Mouse (Mus musculus) embryonic facial prominence, embryonic 13.5 days (tissue): Measurements from ENCODE around the gene Fmn2. TPM values are rescaled to one million over a fixed set of nuclear protein-coding genes. Genes with fewer than 3 reads are reported as not detected.

ENCODE experiments used
- ATAC-seq: fragments of 200-750 bp; cut with Nextera tagmentation; 2 replicates; pipeline ENCODE4 v1.8.0; 2017; ENCODE audit warnings: low read depth; ENCODE audit not compliant: insufficient number of reproducible peaks, insufficient read depth, low FRiP score, low TSS enrichment
- H3K27ac ChIP-seq: fragments of 300-500 bp; sonication (generic); 2 replicates; pipeline ENCODE4 v1.5.1; 2015; ENCODE audit warnings: moderate library complexity, mild to moderate bottlenecking, inconsistent platforms
- H3K27me3 ChIP-seq: fragments of 300-500 bp; sonication (generic); 2 replicates; pipeline ENCODE4 v1.6.1; 2015; ENCODE audit warnings: mild to moderate bottlenecking, inconsistent platforms
- H3K36me3 ChIP-seq: fragments of 300-500 bp; sonication (generic); 2 replicates; pipeline ENCODE4 v1.6.1; 2015; ENCODE audit warnings: mild to moderate bottlenecking, inconsistent platforms
- H3K4me1 ChIP-seq: fragments of 300-500 bp; sonication (generic); 2 replicates; pipeline ENCODE4 v1.6.1; 2015; ENCODE audit warnings: inconsistent platforms
- H3K4me2 ChIP-seq: fragments of 300-500 bp; sonication (generic); 2 replicates; pipeline ENCODE4 v1.6.1; 2015; ENCODE audit warnings: moderate library complexity, mild to moderate bottlenecking, inconsistent platforms
- H3K4me3 ChIP-seq: fragments of 300-500 bp; sonication (generic); 2 replicates; pipeline ENCODE4 v1.5.1; 2015; ENCODE audit warnings: mild to moderate bottlenecking, inconsistent platforms
- H3K9ac ChIP-seq: fragments of 300-500 bp; sonication (generic); 2 replicates; pipeline ENCODE4 v1.6.1; 2015; ENCODE audit warnings: mild to moderate bottlenecking, inconsistent platforms
- H3K9me3 ChIP-seq: fragments of 300-500 bp; sonication (generic); 2 replicates; pipeline ENCODE4 v1.6.1; 2016; ENCODE audit warnings: inconsistent platforms
- WGBS: fragments of 180-500 bp; shearing (Covaris S2); methylation state at CpG from one replicate; pipeline ENCODE4 v1.1.7; 2015; ENCODE audit warnings: mixed read lengths; 5-methylcytosine and 5-hydroxymethylcytosine counted together
- polyA plus RNA-seq: library from polyadenylated mRNA; unstranded; fragments of >200 nt; fragmentation: Nextera tagmentation; extraction: Ambion mirVana; gene quantifications from 2 replicates; pipeline ENCODE4 v1.2.1, GENCODE M21; 2015

Gene Fmn2
- polyA plus RNA-seq, 1 experiment from 2014 or later: 3.2 TPM

DNA sequence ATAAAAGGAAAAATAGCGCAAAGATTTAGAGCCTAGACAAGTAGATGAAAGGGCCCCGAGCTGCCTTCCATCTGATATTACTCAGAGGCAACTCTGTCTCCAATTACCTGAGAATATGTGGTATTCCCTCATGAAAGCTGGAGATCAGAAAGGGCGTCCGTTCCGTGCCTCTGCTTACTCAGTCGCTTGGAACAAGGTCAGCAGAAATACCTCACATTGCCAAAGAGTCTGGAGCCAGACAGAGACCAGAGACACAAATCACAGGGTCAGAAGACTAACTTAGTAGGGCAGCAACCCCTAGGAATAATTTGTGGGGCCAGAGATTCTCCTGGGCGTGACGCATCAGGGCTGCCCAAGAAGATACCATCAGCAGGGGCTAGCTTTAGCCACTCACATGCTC, 237.3 kb downstream of the Fmn2 start:
- no peaks in the 10 kb centered on the region for H3K9me3 ChIP-seq
- WGBS: 44% methylated on average over 8 of the region's 8 CpGs
- H3K4me1 ChIP-seq: peaks cover 5% of the 10 kb centered on the region; the same call in 1 of the 2 replicates
- H3K27ac ChIP-seq: no peak overlapping the region
- H3K4me2 ChIP-seq: no peak overlapping the region
- H3K36me3 ChIP-seq: no peaks in the 10 kb centered on the region
- no peak for ATAC-seq
- no peaks in the 10 kb centered on the region for H3K27me3 ChIP-seq
- no peak overlapping the region for H3K9ac ChIP-seq
- no peak overlapping the region for H3K4me3 ChIP-seq

DNA sequence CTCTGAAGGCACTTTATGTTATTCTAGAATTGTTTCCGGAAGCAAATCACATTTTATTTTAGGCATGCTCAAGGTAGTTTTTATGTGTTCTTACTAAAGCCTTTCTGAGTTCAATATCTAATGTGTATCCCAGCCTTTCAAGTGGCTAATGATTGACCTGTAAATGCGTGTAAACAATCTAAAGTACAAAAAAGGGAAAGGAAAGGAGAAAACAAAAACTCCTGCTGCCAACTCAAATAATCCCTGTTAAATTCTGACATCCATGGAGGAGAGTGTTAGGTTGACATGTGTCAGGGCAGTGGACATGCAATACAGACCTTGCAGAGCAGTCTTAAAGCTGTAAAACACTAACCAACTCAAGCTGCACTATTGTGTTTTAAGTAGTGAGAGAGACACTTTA, 241.0 kb downstream of the Fmn2 start:
- Histone ChIP-seq H3K27ac (no peak overlapping the region), H3K4me3 (no peak overlapping the region), H3K4me1 (peaks cover 5% of the 10 kb centered on the region; the same call in 1 of the 2 replicates), H3K27me3 (no peaks in the 10 kb centered on the region), H3K9me3 (no peaks in the 10 kb centered on the region), H3K4me2 (no peak overlapping the region), H3K9ac (no peak overlapping the region), H3K36me3 (no peaks in the 10 kb centered on the region)
- ATAC-seq: no peak
- WGBS: 66% methylated on average over 2 of the region's 2 CpGs

DNA sequence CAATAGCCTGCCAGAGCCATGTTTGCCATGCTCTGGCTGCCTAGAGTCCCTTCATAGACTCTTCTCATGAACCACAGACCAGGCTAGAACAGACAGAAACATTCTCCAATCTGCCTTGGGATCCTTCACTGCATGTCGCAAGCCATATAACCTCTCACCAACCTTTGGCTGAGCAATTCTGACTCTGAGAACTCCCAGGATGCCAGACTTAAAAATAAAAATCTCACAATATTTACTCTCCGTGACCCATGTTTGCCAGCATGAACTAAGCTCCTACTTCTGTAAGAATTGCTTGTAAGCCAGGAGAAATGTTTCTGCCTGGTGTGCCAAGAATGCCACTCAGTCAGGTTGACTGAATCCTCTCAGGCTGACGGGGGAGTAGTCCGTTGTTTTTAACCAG, 246.9 kb downstream of the Fmn2 start:
- no peaks in the 10 kb centered on the region for H3K27me3 ChIP-seq
- H3K27ac ChIP-seq: no peak overlapping the region
- no peaks in the 10 kb centered on the region for H3K36me3 ChIP-seq
- no peaks in the 10 kb centered on the region for H3K9me3 ChIP-seq
- no peak for ATAC-seq
- WGBS: 84% methylated on average over 4 of the region's 4 CpGs
- no peak overlapping the region for H3K4me2 ChIP-seq
- no peaks in the 10 kb centered on the region for H3K4me1 ChIP-seq
- no peak overlapping the region for H3K9ac ChIP-seq
- no peak overlapping the region for H3K4me3 ChIP-seq

DNA sequence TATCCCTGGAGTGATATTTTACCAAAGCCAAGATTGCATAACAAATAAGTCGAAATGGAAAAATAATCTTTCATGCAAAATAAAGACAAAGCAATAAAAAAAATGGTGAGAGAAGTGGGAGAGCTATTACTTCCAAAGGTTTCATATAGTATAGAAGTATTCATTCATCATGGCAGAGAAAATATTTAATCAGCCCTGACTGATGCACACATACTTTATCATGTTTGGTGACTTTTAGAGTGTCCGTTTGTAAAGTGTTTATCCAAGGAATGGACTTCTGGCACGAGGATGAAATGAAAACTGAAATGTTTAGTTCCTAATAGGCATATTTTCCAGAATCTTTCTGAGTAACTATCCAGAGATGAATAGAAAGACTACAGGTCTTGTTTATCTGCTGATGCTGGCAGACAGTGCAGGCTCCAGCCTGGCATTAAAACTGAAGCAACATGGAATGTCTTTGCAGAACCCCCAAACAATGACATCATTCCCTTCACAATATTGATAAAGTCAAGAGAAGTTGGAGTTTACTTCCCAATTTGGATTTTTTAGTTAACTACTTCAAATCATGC, 249.4 kb downstream of the Fmn2 start:
- Histone ChIP-seq H3K36me3 (no peaks in the 10 kb centered on the region), H3K9ac (no peak overlapping the region), H3K4me1 (no peaks in the 10 kb centered on the region), H3K9me3 (no peaks in the 10 kb centered on the region), H3K27me3 (no peaks in the 10 kb centered on the region), H3K27ac (no peak overlapping the region), H3K4me3 (no peak overlapping the region), H3K4me2 (no peak overlapping the region)
- WGBS: 81% methylated on average over 3 of the region's 3 CpGs
- no peak for ATAC-seq

DNA sequence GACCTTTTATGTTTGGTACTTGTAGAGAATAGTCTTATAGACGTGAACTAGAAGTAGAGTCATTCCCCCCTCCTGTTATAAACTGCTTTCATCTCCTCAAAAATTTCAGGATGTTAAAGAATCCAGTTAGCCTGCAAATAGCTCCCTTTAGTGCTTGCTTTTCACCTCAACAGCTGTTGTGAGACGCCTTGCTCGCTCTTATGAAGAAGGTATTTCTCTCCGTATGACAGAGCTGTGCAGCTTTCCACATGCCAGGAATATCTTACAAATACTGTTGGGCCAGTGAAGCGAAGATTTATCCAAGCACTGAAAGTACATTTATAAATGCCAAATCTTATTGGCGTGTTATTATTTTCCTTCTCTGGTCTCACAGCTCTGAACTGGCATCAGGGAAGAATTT, 257.7 kb downstream of the Fmn2 start:
- Histone ChIP-seq H3K9me3 (0 out of 2 replicates have a peak, but pooled peaks cover 3% of the 10 kb centered on the region), H3K9ac (no peak overlapping the region), H3K4me3 (no peak overlapping the region), H3K4me1 (no peaks in the 10 kb centered on the region), H3K27me3 (no peaks in the 10 kb centered on the region), H3K4me2 (no peak overlapping the region), H3K27ac (no peak overlapping the region), H3K36me3 (no peaks in the 10 kb centered on the region)
- 87% methylated on average over 6 of the region's 6 CpGs for WGBS
- no peak for ATAC-seq

DNA sequence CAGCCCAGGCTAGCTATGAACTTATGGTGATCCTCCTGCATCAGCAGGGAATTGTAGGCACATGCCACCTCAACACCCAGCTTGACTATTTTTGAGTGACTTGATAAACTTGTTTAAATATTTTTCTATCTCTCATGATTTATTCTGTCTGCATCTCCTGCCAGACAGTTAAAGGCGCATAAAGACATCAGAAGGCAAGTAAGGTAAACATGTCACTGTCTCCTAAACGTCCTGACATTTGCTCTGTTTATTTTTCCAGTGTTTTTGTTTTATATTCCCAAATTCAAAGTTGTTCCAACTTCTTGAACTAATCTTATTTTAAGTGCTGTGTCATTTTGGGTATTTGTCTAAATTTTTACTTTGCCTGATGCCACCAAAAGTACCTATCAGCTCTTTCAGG, 264.1 kb downstream of the Fmn2 start:
- Histone ChIP-seq H3K4me1 (no peaks in the 10 kb centered on the region), H3K36me3 (no peaks in the 10 kb centered on the region), H3K27ac (no peak overlapping the region), H3K9me3 (0 out of 2 replicates have a peak, but pooled peaks cover 3% of the 10 kb centered on the region), H3K9ac (no peak overlapping the region), H3K27me3 (no peaks in the 10 kb centered on the region), H3K4me3 (no peak overlapping the region), H3K4me2 (no peak overlapping the region)
- no peak for ATAC-seq
- 60% methylated on average over 2 of the region's 2 CpGs for WGBS

DNA sequence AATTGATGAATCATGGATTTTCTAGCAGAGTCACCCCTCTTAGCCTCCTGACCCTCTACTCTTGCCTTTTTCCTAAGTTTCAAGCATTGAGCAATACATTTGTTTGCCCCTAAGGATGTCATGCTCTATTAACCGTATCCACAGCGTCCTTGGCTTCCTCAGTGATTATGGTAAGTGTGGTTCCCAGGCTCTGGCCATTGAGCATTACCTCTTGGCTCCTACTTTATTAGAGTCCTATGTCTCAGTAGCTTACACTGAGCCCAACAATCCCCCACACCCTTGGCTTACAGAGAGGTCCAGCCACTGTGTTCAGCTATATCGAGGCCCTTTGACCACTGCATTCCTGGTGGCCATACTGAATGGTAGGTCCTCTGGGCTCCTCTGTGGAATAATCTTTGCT, 265.2 kb downstream of the Fmn2 start:
- 83% methylated on average over 3 of the region's 3 CpGs for WGBS
- no peak for ATAC-seq

DNA sequence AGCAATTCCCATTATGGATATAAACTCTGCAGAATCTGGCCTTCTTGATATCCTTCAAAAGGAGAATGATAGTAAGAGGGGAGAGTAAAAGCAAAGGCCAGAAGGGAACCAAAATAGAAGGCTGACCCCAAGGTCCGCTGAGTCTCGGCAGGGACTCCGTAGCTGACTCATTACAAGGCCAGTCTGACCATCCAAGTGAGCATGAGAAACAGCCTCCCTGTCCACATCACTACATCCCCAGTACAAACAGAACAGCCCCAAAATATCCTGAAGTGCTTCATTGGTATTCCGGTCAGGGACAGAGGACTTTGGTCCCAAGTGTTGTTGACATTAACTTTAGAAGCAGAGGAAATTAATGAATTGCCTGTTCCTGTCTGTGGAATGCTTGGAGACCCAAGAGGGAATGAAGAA, 270.3 kb downstream of the Fmn2 start:
- H3K27ac ChIP-seq: no peak overlapping the region
- ATAC-seq: no peak
- no peak overlapping the region for H3K4me2 ChIP-seq
- no peak overlapping the region for H3K4me3 ChIP-seq
- H3K9me3 ChIP-seq: no peaks in the 10 kb centered on the region
- H3K27me3 ChIP-seq: no peaks in the 10 kb centered on the region
- no peaks in the 10 kb centered on the region for H3K36me3 ChIP-seq
- 89% methylated on average over 4 of the region's 4 CpGs for WGBS
- no peak overlapping the region for H3K9ac ChIP-seq
- no peaks in the 10 kb centered on the region for H3K4me1 ChIP-seq

More for the DNA sequence above, 265.2 kb downstream of the Fmn2 start:
- Histone ChIP-seq H3K27ac (no peak overlapping the region), H3K9ac (no peak overlapping the region), H3K4me1 (no peaks in the 10 kb centered on the region), H3K9me3 (0 out of 2 replicates have a peak, but pooled peaks cover 3% of the 10 kb centered on the region), H3K27me3 (no peaks in the 10 kb centered on the region), H3K36me3 (no peaks in the 10 kb centered on the region), H3K4me2 (no peak overlapping the region), H3K4me3 (no peak overlapping the region)

DNA sequence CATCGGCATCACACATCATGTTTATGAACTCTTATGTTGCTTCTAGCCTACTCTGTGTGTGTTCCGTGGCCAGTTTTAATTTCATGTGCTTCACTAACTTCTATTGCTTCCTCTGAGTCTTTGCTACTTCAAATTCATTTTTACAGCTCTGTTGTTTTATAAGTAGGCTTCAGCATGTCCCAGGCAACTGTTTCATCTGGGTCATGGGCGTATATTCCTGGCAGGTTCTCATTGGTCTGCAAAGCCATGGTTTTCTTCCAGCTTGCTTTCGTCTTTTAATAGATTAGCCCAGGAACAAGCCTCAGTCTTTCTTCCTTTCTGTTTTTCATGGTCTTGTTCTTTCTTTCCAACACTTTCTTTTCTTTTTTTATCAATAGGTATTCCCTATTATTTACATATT, 279.4 kb downstream of the Fmn2 start:
- Histone ChIP-seq H3K9ac (no peak overlapping the region), H3K4me2 (no peak overlapping the region), H3K36me3 (no peaks in the 10 kb centered on the region), H3K4me3 (no peak overlapping the region), H3K27me3 (no peaks in the 10 kb centered on the region), H3K4me1 (no peaks in the 10 kb centered on the region), H3K27ac (no peak overlapping the region), H3K9me3 (no peaks in the 10 kb centered on the region)
- 94% methylated on average over 4 of the region's 4 CpGs for WGBS
- no peak for ATAC-seq

DNA sequence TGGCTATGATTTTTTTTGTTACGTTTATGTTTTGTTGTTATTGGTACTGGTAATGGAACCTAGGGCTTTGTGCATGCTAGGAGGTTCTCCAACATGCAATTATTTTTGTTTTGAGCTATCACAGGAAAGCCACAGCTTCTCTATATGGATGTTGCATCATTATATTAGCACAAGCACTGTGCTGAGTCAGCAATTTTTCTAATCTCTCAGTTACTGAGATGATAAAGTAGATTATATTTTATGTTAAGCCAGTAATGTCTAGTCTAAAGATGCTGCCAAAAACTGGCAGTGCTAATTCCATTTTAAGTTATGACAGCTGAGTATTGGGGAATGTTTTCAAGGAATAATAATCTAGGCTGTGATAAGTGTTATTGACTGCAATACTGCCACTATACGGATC, 287.0 kb downstream of the Fmn2 start:
- ATAC-seq: no peak
- no peak overlapping the region for H3K27ac ChIP-seq
- H3K9me3 ChIP-seq: no peaks in the 10 kb centered on the region
- no peaks in the 10 kb centered on the region for H3K27me3 ChIP-seq
- H3K9ac ChIP-seq: no peak overlapping the region
- H3K36me3 ChIP-seq: no peaks in the 10 kb centered on the region
- 0 out of 2 replicates have a peak, but pooled peaks cover 7% of the 10 kb centered on the region for H3K4me1 ChIP-seq
- H3K4me3 ChIP-seq: no peak overlapping the region
- 86% methylated on average over 2 of the region's 2 CpGs for WGBS
- no peak overlapping the region for H3K4me2 ChIP-seq

DNA sequence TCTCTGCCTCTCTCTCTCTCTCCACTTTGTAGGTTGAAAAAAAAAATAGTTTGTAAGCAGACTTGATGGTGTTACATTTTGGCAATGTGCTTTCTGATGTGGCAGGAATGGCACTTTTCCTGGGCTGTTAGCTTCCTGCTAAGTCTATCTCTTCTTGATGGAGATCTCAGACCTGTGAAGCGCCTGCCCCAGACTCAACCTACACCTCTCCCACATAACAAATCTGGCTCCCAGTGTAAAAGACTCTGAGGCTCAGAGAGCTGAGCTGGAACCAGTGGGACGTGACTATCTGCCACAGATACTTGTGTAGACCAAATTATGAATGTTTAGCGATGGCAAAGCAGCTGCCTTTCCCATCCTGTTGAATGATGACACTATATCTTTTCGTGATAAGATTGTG, 310.2 kb downstream of the Fmn2 start:
- ATAC-seq: no peak
- no peaks in the 10 kb centered on the region for H3K4me1 ChIP-seq
- H3K9me3 ChIP-seq: no peaks in the 10 kb centered on the region
- no peaks in the 10 kb centered on the region for H3K36me3 ChIP-seq
- no peak overlapping the region for H3K4me3 ChIP-seq
- H3K27ac ChIP-seq: no peak overlapping the region
- H3K9ac ChIP-seq: no peak overlapping the region
- 87% methylated on average over 4 of the region's 4 CpGs for WGBS
- H3K4me2 ChIP-seq: no peak overlapping the region
- no peaks in the 10 kb centered on the region for H3K27me3 ChIP-seq

DNA sequence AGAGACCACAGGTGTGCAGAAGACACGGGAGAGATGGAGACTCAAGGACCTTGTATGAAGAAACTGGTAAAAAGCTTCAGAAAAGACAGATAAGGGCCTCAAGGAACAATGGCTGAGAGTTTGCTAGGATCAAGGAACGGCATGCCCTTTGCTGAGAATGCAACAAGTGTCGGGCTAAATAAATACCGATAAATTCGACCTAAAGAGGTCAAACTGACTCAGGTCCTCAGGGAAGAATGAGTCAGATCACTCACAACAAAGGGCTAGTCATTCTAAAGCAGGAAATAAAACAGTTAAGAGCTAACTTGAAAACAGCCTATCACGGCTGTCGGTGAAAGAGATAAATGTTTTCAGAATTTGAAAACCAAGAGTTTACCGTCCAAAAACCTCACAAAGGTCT, 324.9 kb downstream of the Fmn2 start:
- H3K4me1 ChIP-seq: peaks cover 10% of the 10 kb centered on the region; the same call in 1 of the 2 replicates
- ATAC-seq: no peak
- H3K4me2 ChIP-seq: no peak overlapping the region
- no peak overlapping the region for H3K27ac ChIP-seq
- no peaks in the 10 kb centered on the region for H3K27me3 ChIP-seq
- no peak overlapping the region for H3K4me3 ChIP-seq
- H3K36me3 ChIP-seq: no peaks in the 10 kb centered on the region
- WGBS: 22% methylated on average over 8 of the region's 8 CpGs
- no peak overlapping the region for H3K9ac ChIP-seq
- no peaks in the 10 kb centered on the region for H3K9me3 ChIP-seq
